Comparison of ENCODE assay signal across 29 mouse cellular contexts in the genomic region with DNA sequence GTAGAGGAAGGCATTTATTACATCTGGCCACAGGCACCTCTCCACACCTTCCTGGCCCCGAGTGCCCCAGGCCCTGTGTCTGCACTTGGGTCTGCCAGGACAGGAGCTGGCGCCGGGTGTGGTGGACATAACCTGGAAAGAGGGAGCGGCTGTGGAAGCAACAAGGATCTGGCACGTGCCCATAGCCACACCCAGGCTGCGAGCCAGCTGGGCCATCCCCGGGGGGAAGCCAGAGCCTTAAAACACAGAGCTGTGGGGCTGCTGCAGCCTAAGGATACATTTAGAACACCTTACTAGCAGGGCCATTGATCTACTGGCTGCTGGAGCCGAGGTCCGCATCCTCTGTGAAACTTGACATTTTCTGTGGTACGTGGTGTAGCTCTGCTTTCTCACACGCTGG.
DNase-seq lines count a peak whose midpoint lies in the region; ATAC-seq and TF ChIP-seq lines count a peak whose summit lies in the region.
"Had no signal": no experiment of that assay in that cellular context is flagged by ENCODE, and none has a peak within 500 bp of the region (broad histone marks: within the 10 kb centered on the region; RNA-seq: fewer than 3 reads in every experiment).

No protein-coding gene starts in this region.

- no peaks in the 10 kb centered on the region for H3K27me3 ChIP-seq in hindbrain, postnatal 0 days (ENCODE audit: insufficient read depth, low read length)
- H3K27me3 ChIP-seq in hindbrain, embryonic 12.5 days, result peaks cover 4% of the 10 kb centered on the region; the same call in 1 of the 2 replicates
- H3K27me3 ChIP-seq: embryonic facial prominence, embryonic 15.5 days; forebrain, embryonic 13.5 days had no signal

- no peak for TF ChIP-seq CTCF in hindbrain, postnatal 0 days (IDR thresholded peaks at IDR 0.05; ENCODE audit: low read depth)

- H3K36me3 ChIP-seq in hindbrain, postnatal 0 days (ENCODE audit: insufficient read depth, low read length), result no peaks in the 10 kb centered on the region
- no peaks in the 10 kb centered on the region for H3K36me3 ChIP-seq in hindbrain, embryonic 12.5 days
- H3K36me3 ChIP-seq: embryonic facial prominence, embryonic 10.5 days; embryonic facial prominence, embryonic 15.5 days; limb, embryonic 12.5 days; liver, embryonic 15.5 days had no signal

- H3K9me3 ChIP-seq in hindbrain, postnatal 0 days (ENCODE audit: low read length), result no peaks in the 10 kb centered on the region
- H3K9me3 ChIP-seq in hindbrain, embryonic 12.5 days (replicated peaks), result no peaks in the 10 kb centered on the region
- H3K9me3 ChIP-seq: embryonic facial prominence, embryonic 10.5 days; embryonic facial prominence, embryonic 15.5 days; forebrain, embryonic 13.5 days; limb, embryonic 12.5 days; liver, embryonic 15.5 days had no signal

- no peaks in the 10 kb centered on the region for H3K4me1 ChIP-seq in hindbrain, postnatal 0 days (ENCODE audit: insufficient read depth, low read length)
- no peaks in the 10 kb centered on the region for H3K4me1 ChIP-seq in hindbrain, embryonic 12.5 days
- H3K4me1 ChIP-seq: forebrain, embryonic 13.5 days; limb, embryonic 12.5 days; liver, embryonic 15.5 days had no signal

- H3K9ac ChIP-seq in hindbrain, postnatal 0 days (replicated peaks; ENCODE audit: low read length), result no peak overlapping the region
- no peak overlapping the region for H3K9ac ChIP-seq in hindbrain, embryonic 12.5 days
- H3K9ac ChIP-seq: embryonic facial prominence, embryonic 15.5 days; forebrain, embryonic 13.5 days; hindbrain, embryonic 14.5 days; limb, embryonic 12.5 days; liver, embryonic 15.5 days; lung, embryonic 14.5 days had no signal

- WGBS in hindbrain, postnatal 0 days, result 74% methylated on average over 11 of the region's 11 CpGs
- WGBS in hindbrain, embryonic 12.5 days, result 87% methylated on average over 11 of the region's 11 CpGs

- no peak overlapping the region for H3K4me2 ChIP-seq in hindbrain, postnatal 0 days (ENCODE audit: low read depth, low read length)
- H3K4me2 ChIP-seq in hindbrain, embryonic 12.5 days (replicated peaks), result no peak overlapping the region
- H3K4me2 ChIP-seq: embryonic facial prominence, embryonic 15.5 days; forebrain, embryonic 13.5 days; heart, embryonic 11.5 days; hindbrain, embryonic 14.5 days; limb, embryonic 12.5 days; liver, embryonic 15.5 days; lung, embryonic 14.5 days had no signal

- no peak overlapping the region for H3K27ac ChIP-seq in hindbrain, postnatal 0 days
- H3K27ac ChIP-seq in hindbrain, embryonic 12.5 days, result no peak overlapping the region
- H3K27ac ChIP-seq: embryonic facial prominence, embryonic 10.5 days; embryonic facial prominence, embryonic 15.5 days; forebrain, embryonic 13.5 days; hindbrain, embryonic 14.5 days; limb, embryonic 12.5 days; liver, embryonic 15.5 days had no signal

- no peak for ATAC-seq in cerebellum, adult (ENCODE audit: insufficient number of reproducible peaks, low FRiP score, low TSS enrichment)
- no peak for ATAC-seq in hindbrain, postnatal 0 days
- no peak for ATAC-seq in hindbrain, embryonic 12.5 days (ENCODE audit: low FRiP score)
- ATAC-seq: forebrain, embryonic 13.5 days; inflammation-experienced regulatory T-cells, adult 6 months had no signal

- no peak overlapping the region for H3K4me3 ChIP-seq in hindbrain, postnatal 0 days (ENCODE audit: low read length)
- H3K4me3 ChIP-seq in hindbrain, embryonic 12.5 days, result no peak overlapping the region
- H3K4me3 ChIP-seq: embryonic facial prominence, embryonic 10.5 days; embryonic facial prominence, embryonic 15.5 days; forebrain, embryonic 13.5 days; limb, embryonic 12.5 days; liver, embryonic 15.5 days had no signal

- DNase-seq in cerebellum, adult 9-11 months, result peak; percentile 5
- DNase-seq in hindbrain, postnatal 0 days (ENCODE audit: low spot score), result peak; percentile 12
- peak; percentile 18 for DNase-seq in MN1 (ENCODE audit: low spot score)
- peak; percentile 18 to 39 for DNase-seq in cerebellum, postnatal 36 days
- DNase-seq: adrenal gland, postnatal 36 days; gastrocnemius, postnatal 25 days; heart, adult 11 months; heart, postnatal 36 days; kidney, adult 11 months; kidney, postnatal 14 days; layer of hippocampus, adult 9-11 months; lung, embryonic 14.5 days; lung, postnatal 14 days; midbrain, embryonic 14.5 days; retina, postnatal 1 day; right cerebral cortex, postnatal 14 days; spleen, adult 18-20 months; thymus, adult 2 months; thymus, postnatal 4 days had no signal
